Mouse (Mus musculus) heart, adult 8-10 months (tissue): ENCODE results near the gene Ckap5. TPM values are rescaled to one million over a fixed set of nuclear protein-coding genes. Genes with fewer than 3 reads are reported as not detected.

Experiments used
- DNase-seq: peaks from one replicate; pipeline ENCODE4 v3.0.0; 2022; ENCODE audit warnings: low spot score
- total RNA-seq, 4 experiments: library from RNA; stranded (reverse); gene quantifications; 2 replicates each; pipeline ENCODE4 v1.2.4; 2022

The Ckap5 gene
- total RNA-seq, 4 experiments from 2014 or later: 44.4 to 51.3 (median 46.8) TPM

DNA sequence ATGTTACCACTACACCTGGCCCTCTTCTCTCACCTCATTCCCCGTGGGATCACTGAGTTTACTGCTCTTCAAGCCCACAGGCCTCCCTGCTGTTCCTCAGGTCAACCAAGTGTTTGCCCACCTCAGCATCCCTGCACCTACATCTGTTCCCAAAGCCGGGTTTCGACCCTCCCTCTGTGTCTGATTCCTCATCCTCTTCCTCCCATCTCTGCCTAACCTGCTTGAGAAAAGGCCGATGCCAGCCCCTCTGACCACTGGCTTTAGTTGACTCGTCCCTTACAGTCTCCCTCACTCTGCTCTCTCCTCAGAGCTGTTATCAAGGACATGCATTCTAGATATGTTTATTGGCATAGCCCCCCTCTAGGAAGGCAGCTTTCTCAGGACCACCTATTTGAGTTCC is 100.9 kb downstream of the Ckap5 start:
- DNase-seq: no peak

DNA sequence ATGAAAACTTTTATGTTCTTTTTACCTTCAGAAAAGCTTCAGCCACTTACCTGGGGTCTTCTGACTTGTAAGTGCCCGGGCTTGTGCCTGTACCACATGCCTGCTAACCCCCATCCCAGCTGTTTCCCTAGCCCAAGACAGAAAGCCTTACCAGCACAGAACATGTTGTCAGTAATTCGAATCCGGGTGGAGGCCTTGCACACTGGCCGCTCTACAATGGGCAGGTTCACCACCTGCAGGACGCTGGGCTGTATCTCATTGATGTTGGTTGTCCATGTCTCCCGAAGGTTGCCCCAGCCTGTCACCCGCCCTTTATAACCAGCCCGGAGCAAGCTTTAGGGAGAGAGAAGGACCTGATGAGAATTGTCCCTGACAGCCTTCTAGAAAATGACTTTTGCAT is 101.6 kb downstream of the Ckap5 start:
- DNase-seq: no peak

DNA sequence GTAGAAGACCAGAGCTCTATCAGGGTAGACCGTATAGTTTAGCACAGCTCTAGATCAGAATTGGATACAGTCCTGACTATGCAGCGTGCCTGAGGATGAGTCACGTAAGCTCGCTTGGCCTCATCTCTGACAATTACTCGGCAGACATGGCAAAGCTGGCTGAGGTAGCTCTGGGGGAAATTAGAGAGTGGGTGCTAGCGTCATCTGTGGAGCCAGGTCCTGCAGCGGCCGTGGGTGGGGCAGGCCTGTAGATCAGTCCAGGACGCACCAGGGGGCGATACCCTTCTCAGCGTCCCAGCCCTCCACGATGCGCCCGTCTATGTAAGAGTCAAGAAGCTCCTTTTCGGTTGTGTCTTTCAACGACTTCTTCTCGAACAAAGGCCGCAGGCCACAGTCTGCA is 103.1 kb downstream of the Ckap5 start:
- no peak for DNase-seq

DNA sequence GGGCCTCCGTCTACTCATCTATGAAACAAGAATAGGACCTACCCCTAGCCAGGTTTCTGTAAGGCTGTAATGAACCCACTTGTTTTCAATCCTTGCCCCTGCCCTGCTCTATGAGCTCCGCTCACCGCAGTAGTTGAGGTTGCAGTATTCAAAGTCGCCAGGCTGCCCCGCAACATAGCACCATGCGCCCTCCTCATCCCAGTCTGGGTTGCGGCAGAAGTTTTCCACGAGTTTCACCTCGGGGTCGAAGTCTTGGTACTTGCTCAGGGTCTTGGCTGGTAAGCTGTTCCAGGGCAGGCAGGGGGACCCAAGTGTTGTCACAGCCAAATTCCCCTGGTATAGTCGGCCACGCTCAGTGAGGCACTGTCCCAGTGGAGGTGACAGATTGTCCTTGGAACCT is 103.8 kb downstream of the Ckap5 start:
- no peak for DNase-seq

DNA sequence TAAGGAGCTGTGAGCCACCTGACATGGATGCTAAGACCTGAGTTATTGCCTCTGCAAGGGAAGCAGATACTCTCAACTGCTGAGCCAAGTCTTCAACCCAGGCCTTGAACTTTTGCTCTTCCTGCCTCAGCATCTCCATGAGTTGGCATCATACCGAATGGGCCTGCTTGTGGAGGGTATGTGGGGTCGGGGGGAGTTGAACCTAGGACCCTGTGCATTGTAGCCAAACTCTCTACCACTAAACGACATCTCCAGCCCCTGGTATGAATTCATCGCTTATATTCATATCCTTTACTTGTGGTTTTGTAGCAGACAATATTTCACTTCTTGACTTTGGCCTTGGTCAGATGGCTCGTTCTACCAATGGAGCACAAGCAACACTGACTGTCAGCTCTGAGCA is 105.3 kb downstream of the Ckap5 start:
- DNase-seq: no peak

DNA sequence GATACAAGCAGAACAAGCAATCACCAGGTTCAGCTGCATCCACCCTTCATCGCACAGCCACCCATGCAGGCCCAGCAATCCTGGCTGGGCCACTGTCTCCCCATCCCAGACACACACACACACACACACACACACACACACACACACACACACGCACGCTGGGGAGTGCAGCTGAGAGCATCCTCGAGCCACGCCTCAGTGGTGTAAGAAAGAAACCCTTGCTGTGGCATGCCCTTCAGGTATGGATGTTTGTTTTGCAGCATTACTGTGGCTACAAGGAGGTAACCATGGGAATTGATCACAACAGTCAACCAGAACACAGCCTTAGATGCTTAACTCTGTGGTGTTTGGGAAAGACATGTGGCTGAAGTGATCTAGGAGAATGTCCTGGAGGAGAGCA is 105.8 kb downstream of the Ckap5 start:
- no peak for DNase-seq

DNA sequence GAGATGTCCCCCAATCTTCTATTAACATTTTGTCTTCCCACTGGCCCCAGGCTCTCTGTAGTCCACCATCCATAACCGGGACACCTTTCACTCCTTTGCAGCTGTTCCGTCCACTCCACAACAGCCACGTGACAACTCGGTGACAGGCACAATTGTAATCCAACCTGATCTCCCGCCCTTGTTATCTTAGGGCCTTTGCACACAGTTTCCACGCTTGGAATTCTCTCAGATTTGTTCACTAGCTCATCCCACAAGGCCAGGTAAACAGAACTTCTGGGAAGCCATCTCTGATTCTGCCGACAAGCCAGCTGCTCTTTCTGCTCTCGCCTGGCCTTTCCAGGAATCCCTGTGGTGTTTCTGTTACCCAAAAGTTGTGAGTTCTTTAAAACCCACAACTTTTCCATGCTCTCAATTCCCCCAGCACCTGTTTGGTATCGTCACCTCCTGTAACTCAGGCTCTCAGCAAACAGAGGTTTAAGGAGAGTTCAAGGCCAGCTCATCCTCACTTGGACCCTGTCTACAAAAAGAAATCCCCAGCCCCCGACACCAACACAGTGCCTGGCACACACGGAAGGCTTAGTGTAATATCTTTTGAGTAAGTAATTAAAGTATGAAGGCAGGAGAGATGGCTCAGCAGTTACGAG is 106.9 kb downstream of the Ckap5 start:
- DNase-seq: no peak

DNA sequence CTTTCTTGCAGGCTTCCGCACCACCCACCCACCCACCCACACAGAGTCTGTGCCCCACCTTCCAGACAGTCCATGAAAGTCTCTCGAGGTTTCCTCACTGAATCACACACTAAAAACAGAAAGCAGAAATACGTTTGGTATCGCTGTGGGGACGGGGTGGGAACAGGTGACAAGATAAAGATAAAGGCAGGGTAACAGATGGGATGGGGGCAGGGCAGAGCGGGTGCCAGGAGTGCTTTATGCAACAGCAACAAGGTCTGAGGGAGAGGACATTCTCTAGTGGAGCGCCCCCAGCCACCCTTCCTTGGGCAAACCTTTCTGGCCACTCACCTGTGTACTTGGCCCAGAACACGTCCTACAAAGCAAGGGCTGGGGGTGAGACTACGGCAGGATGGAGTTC is 108.3 kb downstream of the Ckap5 start:
- no peak for DNase-seq

DNA sequence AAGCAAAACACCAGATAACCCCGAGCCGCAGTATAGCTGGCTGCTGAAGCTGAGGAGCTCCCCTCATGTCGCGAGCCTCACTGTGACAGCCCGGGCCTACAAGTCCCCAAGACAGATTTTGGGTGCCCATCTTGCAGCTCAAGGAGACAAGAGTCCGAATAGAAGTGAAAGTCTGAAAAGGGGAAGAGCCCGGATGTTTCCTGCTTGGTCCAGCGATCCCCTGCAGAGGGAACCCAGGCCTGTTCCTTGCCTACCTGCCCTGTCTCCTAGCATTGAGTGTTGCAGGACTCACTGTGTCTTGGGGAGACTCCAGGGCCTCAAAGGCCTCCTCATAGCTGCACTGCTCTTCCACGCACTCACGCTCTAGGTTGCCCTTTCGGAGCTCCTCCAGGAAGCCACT is 108.9 kb downstream of the Ckap5 start:
- no peak for DNase-seq

DNA sequence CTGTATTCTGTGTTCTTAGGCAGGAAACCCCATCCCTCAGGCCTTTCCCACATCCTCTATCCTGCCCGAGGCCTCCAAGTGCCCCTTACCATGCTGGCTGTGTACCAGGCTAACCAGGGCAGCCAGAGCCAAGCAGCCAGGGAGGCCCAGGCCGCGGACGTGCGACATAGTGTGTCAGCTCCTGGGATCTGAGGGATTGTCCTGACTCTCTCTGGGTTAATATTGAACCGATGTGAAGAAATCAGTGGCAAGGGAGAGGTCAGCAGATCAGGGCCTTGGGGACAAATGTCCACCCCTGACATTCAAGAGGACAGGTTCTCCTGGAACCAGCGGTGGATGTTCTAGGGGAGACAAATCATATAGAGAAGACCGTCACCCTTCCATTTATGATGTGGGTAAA is 109.7 kb downstream of the Ckap5 start, which contains the start of gene F2:
F2 (minus strand) TSS at position 186 of the 400 bp plus-strand sequence.
- DNase-seq: no peak

DNA sequence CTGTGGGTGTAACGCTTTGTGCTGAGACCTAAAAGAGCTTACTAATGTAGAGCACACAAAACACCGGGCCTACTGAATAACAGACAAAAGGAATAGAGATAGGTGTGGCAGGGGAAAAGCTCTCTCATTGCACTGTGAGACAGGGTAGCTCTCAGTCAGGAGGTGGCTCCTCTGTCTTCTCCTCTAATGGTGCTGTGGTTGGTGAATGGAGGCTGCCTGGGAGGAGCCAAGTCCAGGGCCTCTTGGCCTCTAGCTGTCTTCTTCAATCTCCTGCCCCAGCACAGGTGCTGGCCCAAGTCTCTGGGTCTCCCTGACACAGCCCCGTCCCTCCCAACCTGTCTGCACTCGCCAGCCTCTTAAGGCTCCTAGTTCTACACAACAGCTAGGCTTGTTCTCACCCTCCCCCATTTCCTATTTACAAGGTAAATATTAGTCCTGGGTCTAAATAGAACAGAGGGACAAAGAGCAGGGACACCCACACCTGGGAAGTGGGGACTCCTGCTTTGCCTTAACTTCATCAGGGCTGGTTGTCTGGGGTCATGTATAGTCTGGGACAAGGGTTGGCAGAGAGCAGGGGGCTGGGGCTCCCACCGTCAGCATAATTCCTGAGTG is 110.3 kb downstream of the Ckap5 start:
- no peak for DNase-seq

DNA sequence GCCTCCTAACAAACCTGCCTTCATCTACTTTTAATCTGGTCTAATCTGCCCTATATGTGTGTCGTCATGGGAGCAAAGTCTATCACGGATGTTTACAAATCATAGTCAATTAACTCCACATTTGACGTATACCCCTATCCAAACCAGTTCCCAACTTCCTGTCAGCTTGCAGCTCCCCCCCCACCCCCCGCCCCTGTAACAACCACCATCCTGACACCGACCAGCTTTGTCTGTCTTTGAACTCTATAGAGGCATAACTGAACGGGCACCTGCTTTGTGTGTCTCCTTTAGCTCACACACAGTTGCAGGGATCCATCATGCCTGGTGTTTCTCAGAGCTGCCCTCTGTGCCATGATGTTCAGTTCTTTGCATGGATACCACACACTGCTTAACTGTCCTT is 112.4 kb downstream of the Ckap5 start:
- DNase-seq: no peak

DNA sequence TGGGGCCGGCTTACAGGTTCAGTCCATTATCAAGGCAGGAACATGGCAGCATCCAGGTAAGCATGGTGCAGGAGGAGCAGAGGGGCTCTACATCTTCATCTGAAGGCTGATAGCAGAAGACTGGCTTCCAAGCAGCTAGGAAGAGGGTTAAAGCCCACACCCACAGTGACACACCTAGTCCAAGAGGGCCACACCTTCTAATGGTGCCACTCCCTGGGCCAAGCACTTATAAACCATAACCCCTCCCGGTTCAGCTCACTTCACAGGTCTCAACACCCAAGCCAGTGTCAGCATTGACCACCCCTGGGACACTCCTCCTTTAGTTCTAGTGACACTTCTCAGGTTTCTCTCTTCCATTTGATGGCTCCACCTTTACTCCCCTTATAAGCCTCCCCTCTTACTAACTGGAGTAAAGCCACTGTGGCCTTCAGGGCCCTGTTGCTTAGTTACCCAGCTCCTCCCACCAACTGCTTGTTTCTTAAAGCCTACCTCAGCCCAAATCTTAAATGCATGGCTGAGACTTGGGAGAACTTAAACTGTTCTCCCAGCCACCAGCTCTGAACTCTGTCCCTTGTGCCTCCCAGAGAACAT is 116.4 kb downstream of the Ckap5 start:
- DNase-seq: no peak

DNA sequence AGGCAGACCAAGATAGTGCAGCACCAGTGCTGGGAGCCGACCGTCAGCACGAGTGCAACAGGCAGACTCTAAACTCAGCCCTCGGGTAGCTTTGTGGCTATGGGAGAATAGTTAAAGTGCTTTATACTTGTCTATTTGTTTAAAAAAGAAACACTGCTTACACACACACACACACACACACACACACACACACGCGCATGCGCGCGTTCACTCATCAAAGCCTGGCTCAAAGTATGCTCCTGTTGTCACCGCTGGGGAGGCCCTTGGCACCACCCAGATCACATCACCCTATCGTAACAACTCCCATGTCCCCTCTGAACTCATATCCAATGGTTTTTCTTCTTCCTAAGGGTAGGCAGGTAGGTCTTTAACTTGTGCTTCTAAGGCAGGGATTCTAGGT is 117.5 kb downstream of the Ckap5 start:
- no peak for DNase-seq

DNA sequence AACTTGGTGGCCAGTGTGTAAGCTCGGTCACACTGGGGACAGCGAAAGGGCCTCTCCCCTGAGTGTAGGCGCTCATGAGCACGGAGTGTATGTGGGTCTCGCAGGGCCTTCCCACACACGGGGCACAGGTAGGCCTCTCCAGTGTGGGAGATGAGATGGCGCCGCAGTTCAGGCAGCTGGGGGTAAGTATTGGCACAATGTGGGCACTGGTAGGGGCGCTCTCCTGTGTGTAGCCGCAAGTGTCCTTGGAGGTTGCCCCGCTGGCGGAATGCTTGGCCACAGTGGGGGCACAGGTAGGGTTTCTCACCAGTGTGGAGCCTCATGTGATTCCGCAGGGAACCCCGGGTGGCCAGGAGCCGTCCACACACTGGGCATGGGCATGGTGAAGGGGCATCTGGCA is 118.8 kb downstream of the Ckap5 start:
- no peak for DNase-seq

DNA sequence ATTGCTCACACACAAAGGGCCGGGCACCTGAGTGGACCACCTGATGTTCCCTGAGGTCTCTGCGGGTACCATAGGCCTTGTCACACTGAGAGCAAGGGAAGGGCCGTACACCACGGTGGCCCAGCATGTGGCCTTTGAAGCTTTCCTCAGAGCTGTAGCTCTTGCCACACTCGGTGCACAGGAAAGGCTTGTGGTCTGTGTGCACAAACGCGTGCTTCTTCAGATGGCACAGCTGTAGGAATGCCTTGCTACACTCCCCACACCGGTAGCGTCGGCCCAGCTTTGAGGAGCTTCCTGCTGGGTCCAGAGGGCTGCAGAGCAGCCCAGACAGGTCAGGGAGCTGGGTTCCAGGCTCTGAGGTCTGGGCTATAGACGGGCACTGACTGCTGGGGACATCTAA is 119.2 kb downstream of the Ckap5 start:
- DNase-seq: no peak

DNA sequence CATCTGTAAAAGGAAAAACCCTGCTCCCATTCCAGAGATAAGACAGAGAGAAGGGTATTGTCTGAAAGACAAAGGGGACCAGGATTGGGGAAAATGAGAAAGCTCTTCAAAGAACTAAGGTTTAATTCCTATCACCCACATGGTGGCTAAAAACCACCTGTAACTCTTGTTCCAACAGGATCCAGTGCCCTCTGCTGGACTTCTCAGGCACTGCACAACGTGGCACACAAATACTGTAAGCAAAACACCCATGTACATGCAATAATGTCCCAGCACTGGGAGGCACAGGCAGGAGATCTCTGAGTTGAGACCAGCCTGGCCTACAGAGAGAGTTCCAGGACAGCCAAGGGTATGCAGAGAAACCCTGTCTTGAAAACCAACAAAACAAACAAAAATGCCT is 120.2 kb downstream of the Ckap5 start:
- DNase-seq: peak; percentile 23

DNA sequence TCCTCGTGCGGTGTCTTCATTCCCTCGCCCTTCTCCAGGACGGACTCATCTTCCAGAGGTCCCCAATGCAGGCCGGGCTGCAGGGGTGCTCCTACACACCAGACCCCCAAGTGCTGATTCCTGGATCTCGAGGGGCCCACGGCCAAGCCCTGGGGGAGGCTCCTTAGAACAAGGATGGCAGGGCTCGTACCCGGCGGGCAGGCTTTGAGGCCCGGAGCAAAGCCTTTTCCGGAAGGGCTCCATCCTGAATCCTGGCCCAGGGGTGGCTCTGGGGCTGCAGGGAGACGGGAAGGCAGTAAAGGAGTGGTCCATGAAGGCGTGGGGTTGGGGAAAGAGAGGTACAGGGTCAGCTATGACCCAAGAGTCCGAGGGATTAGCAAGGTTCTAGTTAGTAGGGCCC is 122.6 kb downstream of the Ckap5 start:
- DNase-seq: peak; percentile 13

DNA sequence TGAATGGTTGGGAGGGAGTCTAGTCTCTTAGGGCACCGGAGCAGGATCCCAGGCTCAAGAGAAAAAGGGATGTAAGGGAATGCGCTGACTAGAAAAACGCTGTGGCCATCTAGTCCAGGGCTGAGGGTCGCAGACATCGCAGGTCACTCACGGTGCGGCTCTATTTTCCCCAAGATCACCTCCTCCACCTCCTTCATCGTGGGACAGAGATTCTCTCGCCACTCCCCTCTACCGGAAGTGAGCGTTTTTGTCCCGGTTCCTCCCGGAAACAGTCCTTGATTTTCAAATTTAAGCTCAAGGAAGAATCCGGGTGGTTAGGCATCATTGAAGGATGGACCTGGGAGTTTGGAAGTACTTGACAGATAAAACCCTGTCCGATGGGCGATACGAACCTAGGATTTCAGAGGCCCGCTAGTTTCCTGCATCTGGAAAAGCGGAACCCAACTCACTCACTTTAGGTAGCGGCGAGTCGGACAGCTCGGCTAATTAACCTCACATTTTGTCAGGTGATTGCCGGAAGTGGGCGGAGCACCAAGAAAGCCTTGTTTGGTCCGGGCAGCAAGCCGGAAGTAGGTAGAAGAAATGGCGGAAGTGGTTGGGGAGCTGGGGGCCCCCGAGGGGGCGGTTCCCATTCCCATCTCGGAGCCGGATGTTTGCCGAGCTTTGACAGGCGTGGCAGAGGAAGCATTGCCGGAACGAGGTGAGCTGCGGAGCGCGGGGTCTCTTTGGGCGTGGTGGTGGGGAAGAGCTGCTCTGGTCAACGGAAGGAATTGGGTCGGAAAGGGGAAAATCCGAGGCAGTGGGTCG is 123.2 kb downstream of the Ckap5 start, which contains the start of the genes Zfp408 and Arhgap1:
Zfp408 (minus strand) TSS at position 239 of the 807 bp plus-strand sequence.
Arhgap1 (plus strand) TSS at position 308 of the 807 bp plus-strand sequence.
- DNase-seq: peak; percentile 97

DNA sequence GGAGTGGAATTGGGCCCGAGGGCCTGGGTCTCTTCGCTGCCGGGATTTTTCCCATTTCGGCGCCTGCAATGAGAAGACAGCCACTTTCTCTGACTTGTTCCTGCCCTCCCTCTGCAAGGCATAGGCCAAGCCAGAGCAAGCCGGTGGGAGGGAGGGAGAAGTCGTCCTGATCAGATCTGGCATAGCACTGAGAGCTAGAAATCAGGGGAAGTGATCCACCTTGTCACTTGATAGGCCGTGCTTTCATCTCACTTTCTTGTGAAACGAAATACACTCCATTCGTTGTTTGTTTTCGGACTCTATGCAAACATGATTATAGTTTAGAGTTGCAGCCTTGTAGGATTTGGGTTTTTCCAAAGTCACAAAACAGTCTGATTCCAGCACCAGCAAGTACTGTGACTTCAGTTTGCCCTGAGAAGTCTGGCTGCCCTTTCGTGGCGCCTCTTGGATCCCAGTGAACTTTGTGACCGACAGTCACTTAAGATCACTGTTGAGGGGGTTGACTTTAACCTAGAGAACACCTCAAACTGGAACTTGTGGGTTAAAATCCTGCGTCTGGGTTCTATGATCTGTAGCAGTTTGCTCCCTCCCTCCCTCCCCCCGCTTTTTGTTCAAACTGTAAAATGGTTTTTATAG is 123.9 kb downstream of the Ckap5 start:
- DNase-seq: no peak

DNA sequence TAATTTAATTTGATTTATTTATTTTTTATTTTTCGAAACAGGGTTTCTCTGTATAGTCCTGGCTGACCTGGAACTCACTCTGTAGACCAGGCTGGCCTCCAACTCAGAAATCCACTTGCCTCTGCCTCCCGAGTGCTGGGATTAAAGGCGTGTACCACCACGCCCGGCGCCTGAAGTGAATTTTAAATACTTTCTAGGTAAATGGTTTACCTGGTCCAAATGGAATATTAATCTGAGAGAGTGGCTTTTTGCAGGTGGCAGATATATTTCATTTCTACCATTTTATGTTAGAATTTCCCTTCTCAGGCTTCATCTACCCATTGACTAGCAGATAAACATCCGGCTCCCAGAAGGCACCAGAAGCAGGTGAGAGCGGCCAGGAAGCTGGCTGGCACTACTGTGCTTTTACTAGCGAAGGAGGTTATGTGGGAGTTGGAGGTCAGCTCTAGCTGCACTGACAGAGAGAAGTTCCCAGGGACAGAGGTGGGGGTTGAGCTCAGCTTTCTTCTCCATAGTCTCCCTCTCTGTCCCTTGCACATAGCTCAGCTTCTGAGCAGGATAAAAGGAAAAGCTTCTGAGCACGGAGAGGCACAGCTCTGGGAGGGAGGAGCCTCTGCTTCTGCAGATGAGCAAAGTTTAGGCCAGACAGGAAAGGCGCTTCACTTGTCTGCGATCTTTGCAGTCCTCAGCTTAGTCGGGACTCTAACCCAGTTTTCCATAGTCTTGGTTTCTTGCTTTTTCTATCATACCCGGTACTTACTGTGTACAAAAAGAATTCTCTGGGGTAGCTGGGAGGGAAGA is 125.1 kb downstream of the Ckap5 start:
- DNase-seq: no peak
